Mouse (Mus musculus): Measurements from ENCODE around the gene Zfp788.
A peak's percentile ranks its signal among the peaks of the same experiment; 100 is the strongest.
"Not testable (repeated sequence)": the region's sequence is repeated elsewhere in the genome, so short reads cannot be mapped to it uniquely, and the experiment has no call there.

The Zfp788 gene

DNA sequence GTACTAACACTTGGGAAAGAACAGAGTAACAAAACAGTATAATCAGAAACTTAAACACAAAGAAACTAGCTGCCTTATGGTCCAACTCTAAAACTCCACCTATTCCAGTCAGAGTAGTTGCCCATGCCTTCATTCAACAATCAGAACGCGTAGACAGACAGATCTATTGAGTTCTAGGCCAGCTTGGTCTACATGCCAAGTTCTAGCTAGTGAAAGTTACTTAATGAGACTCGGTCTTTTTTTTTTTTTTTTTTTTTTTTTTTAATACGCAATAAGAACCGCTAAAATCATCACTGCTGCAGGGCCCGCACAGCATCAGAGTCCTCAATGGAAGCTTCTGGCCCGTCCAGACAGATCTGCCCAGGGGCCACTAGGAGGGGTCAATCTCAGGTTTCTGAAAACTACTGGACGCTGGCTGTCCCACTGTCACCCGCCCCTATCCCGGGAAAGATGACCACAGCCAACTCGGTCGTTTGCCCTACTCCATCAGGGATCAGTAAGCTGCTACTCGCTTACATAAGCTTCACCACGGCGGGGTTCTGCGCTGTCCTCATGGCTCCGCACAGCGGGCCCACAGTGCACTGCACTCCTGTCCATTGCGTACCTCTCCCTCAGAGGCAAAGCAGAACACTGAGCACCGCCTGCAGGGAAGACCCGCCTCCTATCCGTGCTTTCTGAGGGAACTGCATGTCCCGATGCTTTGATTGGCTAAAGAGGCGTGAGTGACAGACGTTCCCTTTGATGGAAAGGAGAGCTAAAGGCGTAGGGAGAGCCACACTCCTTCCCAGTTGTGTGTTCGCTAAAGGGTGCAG, at the start of gene Zfp788:
Zfp788 (plus strand) TSS at position 795 of the 812 bp plus-strand sequence.
- DNase-seq (ENCODE audit: low read depth, low spot score): peak; percentile 95

- not testable (repeated sequence) for DNase-seq (ENCODE audit: low read depth, low spot score)
These were observed 45.2 kb upstream of the Zfp788 start for GRCm38 (mm10) chr7:41587831-41588230.

DNA sequence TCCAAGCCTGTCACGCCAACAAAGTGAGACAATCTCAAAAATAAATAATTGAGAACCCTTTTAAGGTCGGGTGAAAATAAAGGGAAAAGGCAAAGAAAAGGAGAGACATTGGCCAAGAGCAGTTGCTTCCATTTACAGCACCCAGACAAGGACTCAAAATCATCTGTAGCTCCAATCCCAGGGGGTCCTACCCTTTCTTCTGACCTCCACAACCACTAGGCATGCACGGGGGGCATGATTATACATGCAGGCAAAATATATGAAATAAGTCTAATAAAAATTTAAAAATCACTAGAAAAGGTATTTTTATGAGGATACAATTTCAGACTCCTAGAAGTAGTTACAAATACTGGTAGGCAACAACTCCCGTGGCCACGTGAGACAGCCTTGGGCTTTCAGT, 34.4 kb upstream of the Zfp788 start:
- no peak for DNase-seq (ENCODE audit: low read depth, low spot score)

GRCm38 (mm10) chr7:41599034-41599813, 33.8 kb upstream of the Zfp788 start, which contains the start of gene 2610021A01Rik:
Gene 2610021A01Rik, plus strand, starts transcription at chr7:41599230.
- DNase-seq (ENCODE audit: low read depth, low spot score): peak; percentile 94

GRCm38 (mm10) chr7:41599932-41600548, 33.0 kb upstream of the Zfp788 start:
- DNase-seq (ENCODE audit: low read depth, low spot score): peak; percentile 6

DNA sequence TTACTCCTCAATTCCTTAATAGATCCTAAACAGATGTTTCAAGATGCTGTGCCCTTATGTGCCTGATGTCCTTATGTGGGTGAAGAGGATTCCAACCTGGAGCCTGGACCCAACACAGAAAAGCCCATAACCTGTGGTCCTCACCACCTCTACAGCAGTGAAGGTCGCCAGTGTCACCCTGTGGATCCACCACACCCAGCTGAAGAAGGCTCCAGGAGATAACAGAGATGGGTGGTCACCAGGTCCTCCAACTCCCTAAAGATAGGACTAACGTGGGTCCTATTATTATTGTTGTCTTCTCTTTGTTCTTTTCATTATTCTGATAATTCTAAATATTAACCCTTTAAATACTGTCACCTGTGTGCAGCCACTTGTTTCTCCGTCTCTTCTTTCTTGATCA, 21.3 kb upstream of the Zfp788 start:
- DNase-seq (ENCODE audit: low read depth, low spot score): no peak

DNA sequence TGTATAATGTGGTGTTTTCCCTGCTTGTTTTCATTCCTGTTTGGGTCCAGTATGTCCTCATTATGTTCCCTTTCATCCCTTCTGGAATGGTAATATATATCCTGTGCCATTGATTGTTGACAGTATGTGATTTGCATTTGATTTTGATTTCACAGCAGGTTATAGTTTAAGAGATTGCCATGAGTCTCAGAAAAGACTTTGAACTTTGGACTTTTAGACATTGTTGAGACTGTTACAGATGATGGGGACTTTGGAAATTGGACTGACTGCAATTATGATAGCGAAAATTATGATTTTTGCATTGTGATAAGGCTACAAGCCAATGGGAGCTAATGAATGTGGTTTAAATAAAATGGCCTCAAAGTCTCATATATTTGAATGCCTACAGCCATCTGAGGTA, 16.8 kb upstream of the Zfp788 start:
- not testable (repeated sequence) for DNase-seq (ENCODE audit: low read depth, low spot score)

- peak; percentile 94 for DNase-seq (ENCODE audit: low read depth, low spot score)
These were observed 400 bp downstream of the Zfp788 start for GRCm38 (mm10) chr7:41633221-41633984.

- DNase-seq (ENCODE audit: low read depth, low spot score): not testable (repeated sequence)
These were observed 41.3 kb downstream of the Zfp788 start for GRCm38 (mm10) chr7:41674326-41674725.

All from mesoderm, embryonic 11.5 days (tissue).